Mouse (Mus musculus): Measurements from ENCODE around the gene Hemgn. TPM values are rescaled to one million over a fixed set of nuclear protein-coding genes. Genes with fewer than 3 reads are reported as not detected.

Gene Hemgn
- polyA plus RNA-seq (2014; fragmentation: Nextera tagmentation; extraction: Ambion mirVana): 64.3 and 76.3 TPM in 2 replicates

- no peak within 1 kb of the TSS for H3K9ac ChIP-seq (ENCODE audit: low read depth, low read length)
- no peak within 1 kb of the TSS for H3K4me3 ChIP-seq (ENCODE audit: low read depth, low read length)
- no peak within 1 kb of the TSS for H3K27ac ChIP-seq (ENCODE audit: low read depth, low read length)
- H3K4me1 ChIP-seq (ENCODE audit: control insufficient read depth, insufficient read depth, low read length): no peaks in the 10 kb centered on the region; the same call in 1 of the 2 replicates
- no peaks in the 10 kb centered on the region for H3K36me3 ChIP-seq (ENCODE audit: control insufficient read depth, insufficient read depth, low read length)
- H3K27me3 ChIP-seq (ENCODE audit: control insufficient read depth, insufficient read depth, low read length): no peaks in the 10 kb centered on the region
- H3K9me3 ChIP-seq (replicated peaks; ENCODE audit: control insufficient read depth, low read length): no peaks in the 10 kb centered on the region
- 73% methylated on average over 7 of the region's 7 CpGs for WGBS (ENCODE audit: insufficient replicate concordance)
- ATAC-seq (replicated peaks; ENCODE audit: insufficient number of reproducible peaks, low FRiP score, low TSS enrichment): no peak
- no peak within 1 kb of the TSS for H3K4me2 ChIP-seq
Observed at GRCm38 (mm10) chr4:46413406-46413805, at the start of gene Hemgn. Gene Hemgn, minus strand, starts transcription at chr4:46413506.

- 94% methylated on average over 2 of the region's 2 CpGs for WGBS (ENCODE audit: insufficient replicate concordance)
- H3K4me1 ChIP-seq (ENCODE audit: control insufficient read depth, insufficient read depth, low read length): peaks cover 37% of the 10 kb centered on the region
- no peak for ATAC-seq (replicated peaks; ENCODE audit: insufficient number of reproducible peaks, low FRiP score, low TSS enrichment)
- H3K9me3 ChIP-seq (replicated peaks; ENCODE audit: control insufficient read depth, low read length): no peaks in the 10 kb centered on the region
- no peak overlapping the region for H3K9ac ChIP-seq (ENCODE audit: low read depth, low read length)
- no peak overlapping the region for H3K4me3 ChIP-seq (ENCODE audit: low read depth, low read length)
- no peak overlapping the region for H3K27ac ChIP-seq (ENCODE audit: low read depth, low read length)
- H3K36me3 ChIP-seq (ENCODE audit: control insufficient read depth, insufficient read depth, low read length): peaks cover 24% of the 10 kb centered on the region
- no peaks in the 10 kb centered on the region for H3K27me3 ChIP-seq (ENCODE audit: control insufficient read depth, insufficient read depth, low read length)
- no peak overlapping the region for H3K4me2 ChIP-seq
Observed at GRCm38 (mm10) chr4:46458411-46458810, 45.1 kb upstream of the Hemgn start.

- WGBS (ENCODE audit: insufficient replicate concordance): 88% methylated on average over 3 of the region's 3 CpGs
- no peak for ATAC-seq (replicated peaks; ENCODE audit: insufficient number of reproducible peaks, low FRiP score, low TSS enrichment)
- H3K36me3 ChIP-seq (ENCODE audit: control insufficient read depth, insufficient read depth, low read length): peaks cover 13% of the 10 kb centered on the region
- no peaks in the 10 kb centered on the region for H3K9me3 ChIP-seq (replicated peaks; ENCODE audit: control insufficient read depth, low read length)
- no peak overlapping the region for H3K4me3 ChIP-seq (ENCODE audit: low read depth, low read length)
- H3K27me3 ChIP-seq (ENCODE audit: control insufficient read depth, insufficient read depth, low read length): no peaks in the 10 kb centered on the region
- no peak overlapping the region for H3K27ac ChIP-seq (ENCODE audit: low read depth, low read length)
- H3K4me1 ChIP-seq (ENCODE audit: control insufficient read depth, insufficient read depth, low read length): peaks cover 40% of the 10 kb centered on the region
- H3K4me2 ChIP-seq: no peak overlapping the region
- no peak overlapping the region for H3K9ac ChIP-seq (ENCODE audit: low read depth, low read length)
Observed at GRCm38 (mm10) chr4:46457186-46457585, 43.9 kb upstream of the Hemgn start.

GRCm38 (mm10) chr4:46456762-46457161, 43.5 kb upstream of the Hemgn start:
- no peak overlapping the region for H3K9ac ChIP-seq (ENCODE audit: low read depth, low read length)
- H3K27ac ChIP-seq (ENCODE audit: low read depth, low read length): no peak overlapping the region
- H3K27me3 ChIP-seq (ENCODE audit: control insufficient read depth, insufficient read depth, low read length): no peaks in the 10 kb centered on the region
- H3K4me3 ChIP-seq (ENCODE audit: low read depth, low read length): no peak overlapping the region
- peaks cover 40% of the 10 kb centered on the region for H3K4me1 ChIP-seq (ENCODE audit: control insufficient read depth, insufficient read depth, low read length)
- WGBS (ENCODE audit: insufficient replicate concordance): 89% methylated on average over 4 of the region's 4 CpGs
- H3K9me3 ChIP-seq (replicated peaks; ENCODE audit: control insufficient read depth, low read length): no peaks in the 10 kb centered on the region
- no peak for ATAC-seq (replicated peaks; ENCODE audit: insufficient number of reproducible peaks, low FRiP score, low TSS enrichment)
- H3K4me2 ChIP-seq: no peak overlapping the region; the same call in 1 of the 2 replicates
- peaks cover 13% of the 10 kb centered on the region; the same call in 1 of the 2 replicates for H3K36me3 ChIP-seq (ENCODE audit: control insufficient read depth, insufficient read depth, low read length)

GRCm38 (mm10) chr4:46454097-46454864, 41.0 kb upstream of the Hemgn start:
- Histone ChIP-seq H3K4me1 (ENCODE audit: control insufficient read depth, insufficient read depth, low read length) (peaks cover 38% of the 10 kb centered on the region), H3K4me2 (peak overlapping the region; percentile 78), H3K4me3 (ENCODE audit: low read depth, low read length) (peak overlapping the region; percentile 94; the same call in 1 of the 2 replicates), H3K27ac (ENCODE audit: low read depth, low read length) (peak overlapping the region; percentile 0; the same call in 1 of the 2 replicates), H3K27me3 (ENCODE audit: control insufficient read depth, insufficient read depth, low read length) (no peaks in the 10 kb centered on the region), H3K9ac (ENCODE audit: low read depth, low read length) (no peak overlapping the region; the same call in 1 of the 2 replicates), H3K9me3 (replicated peaks; ENCODE audit: control insufficient read depth, low read length) (no peaks in the 10 kb centered on the region), H3K36me3 (ENCODE audit: control insufficient read depth, insufficient read depth, low read length) (0 out of 2 replicates have a peak, but pooled peaks cover 5% of the 10 kb centered on the region)
- no peak for ATAC-seq (replicated peaks; ENCODE audit: insufficient number of reproducible peaks, low FRiP score, low TSS enrichment)
- 71% methylated on average over 5 of the region's 5 CpGs for WGBS (ENCODE audit: insufficient replicate concordance)

- H3K9me3 ChIP-seq (replicated peaks; ENCODE audit: control insufficient read depth, low read length): no peaks in the 10 kb centered on the region
- H3K27ac ChIP-seq (ENCODE audit: low read depth, low read length): peak overlapping the region; percentile 99
- H3K4me2 ChIP-seq: peak overlapping the region; percentile 78
- ATAC-seq (replicated peaks; ENCODE audit: insufficient number of reproducible peaks, low FRiP score, low TSS enrichment): no peak
- peak overlapping the region; percentile 99 for H3K9ac ChIP-seq (ENCODE audit: low read depth, low read length)
- no peaks in the 10 kb centered on the region for H3K27me3 ChIP-seq (ENCODE audit: control insufficient read depth, insufficient read depth, low read length)
- H3K4me1 ChIP-seq (ENCODE audit: control insufficient read depth, insufficient read depth, low read length): peaks cover 42% of the 10 kb centered on the region
- WGBS (ENCODE audit: insufficient replicate concordance): 35% methylated on average over 13 of the region's 13 CpGs
- H3K36me3 ChIP-seq (ENCODE audit: control insufficient read depth, insufficient read depth, low read length): 0 out of 2 replicates have a peak, but pooled peaks cover 5% of the 10 kb centered on the region
- H3K4me3 ChIP-seq (ENCODE audit: low read depth, low read length): peak overlapping the region; percentile 94
Observed at GRCm38 (mm10) chr4:46452855-46453719, 39.8 kb upstream of the Hemgn start.

- Histone ChIP-seq H3K27ac (ENCODE audit: low read depth, low read length) (peak overlapping the region; percentile 99), H3K4me3 (ENCODE audit: low read depth, low read length) (peak overlapping the region; percentile 94), H3K4me1 (ENCODE audit: control insufficient read depth, insufficient read depth, low read length) (peaks cover 40% of the 10 kb centered on the region), H3K9me3 (replicated peaks; ENCODE audit: control insufficient read depth, low read length) (no peaks in the 10 kb centered on the region), H3K36me3 (ENCODE audit: control insufficient read depth, insufficient read depth, low read length) (0 out of 2 replicates have a peak, but pooled peaks cover 5% of the 10 kb centered on the region), H3K9ac (ENCODE audit: low read depth, low read length) (peak overlapping the region; percentile 99), H3K27me3 (ENCODE audit: control insufficient read depth, insufficient read depth, low read length) (no peaks in the 10 kb centered on the region), H3K4me2 (peak overlapping the region; percentile 78)
- ATAC-seq (replicated peaks; ENCODE audit: insufficient number of reproducible peaks, low FRiP score, low TSS enrichment): 0 out of 2 replicates have a peak, but pooled peaks have one; percentile 2
- under 1% methylated on average over 19 of the region's 19 CpGs for WGBS (ENCODE audit: insufficient replicate concordance)
Observed at GRCm38 (mm10) chr4:46452481-46452850, 39.2 kb upstream of the Hemgn start.

GRCm38 (mm10) chr4:46451758-46452480, 38.6 kb upstream of the Hemgn start:
- ATAC-seq (replicated peaks; ENCODE audit: insufficient number of reproducible peaks, low FRiP score, low TSS enrichment): peak; percentile 19
- Histone ChIP-seq H3K9ac (ENCODE audit: low read depth, low read length) (peak overlapping the region; percentile 99), H3K4me3 (ENCODE audit: low read depth, low read length) (peak overlapping the region; percentile 94), H3K4me2 (peak overlapping the region; percentile 78), H3K4me1 (ENCODE audit: control insufficient read depth, insufficient read depth, low read length) (peaks cover 38% of the 10 kb centered on the region), H3K27ac (ENCODE audit: low read depth, low read length) (peak overlapping the region; percentile 99), H3K27me3 (ENCODE audit: control insufficient read depth, insufficient read depth, low read length) (no peaks in the 10 kb centered on the region), H3K9me3 (replicated peaks; ENCODE audit: control insufficient read depth, low read length) (no peaks in the 10 kb centered on the region), H3K36me3 (ENCODE audit: control insufficient read depth, insufficient read depth, low read length) (0 out of 2 replicates have a peak, but pooled peaks cover 2% of the 10 kb centered on the region)
- under 1% methylated on average over 92 of the region's 111 CpGs for WGBS (ENCODE audit: insufficient replicate concordance)
